Mouse (Mus musculus): ENCODE results near the gene Trub2.

DNA sequence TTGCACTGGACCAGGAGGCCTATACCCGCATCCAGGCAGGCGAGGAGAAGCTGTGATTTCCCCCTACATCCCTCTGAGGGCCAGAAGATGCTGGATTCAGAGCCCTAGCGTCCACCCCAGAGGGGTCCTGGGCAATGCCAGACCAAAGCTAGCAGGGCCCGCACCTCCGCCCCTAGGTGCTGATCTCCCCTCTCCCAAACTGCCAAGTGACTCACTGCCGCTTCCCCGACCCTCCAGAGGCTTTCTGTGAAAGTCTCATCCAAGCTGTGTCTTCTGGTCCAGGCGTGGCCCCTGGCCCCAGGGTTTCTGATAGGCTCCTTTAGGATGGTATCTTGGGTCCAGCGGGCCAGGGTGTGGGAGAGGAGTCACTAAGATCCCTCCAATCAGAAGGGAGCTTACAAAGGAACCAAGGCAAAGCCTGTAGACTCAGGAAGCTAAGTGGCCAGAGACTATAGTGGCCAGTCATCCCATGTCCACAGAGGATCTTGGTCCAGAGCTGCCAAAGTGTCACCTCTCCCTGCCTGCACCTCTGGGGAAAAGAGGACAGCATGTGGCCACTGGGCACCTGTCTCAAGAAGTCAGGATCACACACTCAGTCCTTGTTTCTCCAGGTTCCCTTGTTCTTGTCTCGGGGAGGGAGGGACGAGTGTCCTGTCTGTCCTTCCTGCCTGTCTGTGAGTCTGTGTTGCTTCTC, 27.5 kb upstream of the Trub2 start:
- TF ChIP-seq CTCF (IDR thresholded peaks at IDR 0.05; ENCODE audit: control insufficient read depth, insufficient read depth, low read length), result no peak
- no peak for TF ChIP-seq POLR2A (IDR thresholded peaks at IDR 0.05; ENCODE audit: borderline replicate concordance, control insufficient read depth, low read depth, low read length)
